Mouse (Mus musculus): ENCODE measurements at regions not wholly inside any gene's neighbourhood (a gene's known extent, or its start where the extent isn't known, plus 50 kb on each side); places are given as distances from the start of the nearest gene placed in this dataset.

GRCm38 (mm10) chr10:19094297-19094696 lies 78.8 kb upstream of the Tnfaip3 start:
- TF ChIP-seq GATA1 (IDR thresholded peaks at IDR 0.05; ENCODE audit: borderline replicate concordance, low read length) (no peak), FLI1 (IDR thresholded peaks at IDR 0.05; ENCODE audit: low read length) (no peak)
